Mouse (Mus musculus): Measurements from ENCODE around the gene D6Ertd527e.
"Not testable (repeated sequence)": the region's sequence is repeated elsewhere in the genome, so short reads cannot be mapped to it uniquely, and the experiment has no call there.

Gene D6Ertd527e
- long read RNA-seq, experiment 1: 0 reads
- long read RNA-seq, experiment 2: 0 reads

- intact Hi-C loops (cut with DNase I): loop anchor here (5.0 to 10.0 kb wide), 2 partner anchors 141 to 283 kb away; partner anchors contain the start of gene Gkn3
Measured at GRCm38 (mm10) chr6:87104123-87104796, at the start of gene D6Ertd527e. Gene D6Ertd527e, plus strand, starts transcription at chr6:87104746.

- intact Hi-C loops (cut with DNase I): no loop called here
Measured at GRCm38 (mm10) chr6:87059754-87060153, 44.8 kb upstream of the D6Ertd527e start.

- intact Hi-C loops (cut with DNase I): no loop called here
Measured at GRCm38 (mm10) chr6:87063586-87063985, 41.0 kb upstream of the D6Ertd527e start.

- intact Hi-C loops (cut with DNase I): no loop called here
Measured at GRCm38 (mm10) chr6:87068209-87068608, 36.3 kb upstream of the D6Ertd527e start.

GRCm38 (mm10) chr6:87069195-87069900, 35.2 kb upstream of the D6Ertd527e start:
- intact Hi-C loops (cut with DNase I): no loop called here

- intact Hi-C loops (cut with DNase I): no loop called here
Measured at GRCm38 (mm10) chr6:87070641-87071040, 33.9 kb upstream of the D6Ertd527e start.

GRCm38 (mm10) chr6:87072759-87073158, 31.8 kb upstream of the D6Ertd527e start:
- intact Hi-C loops (cut with DNase I): no loop called here

- intact Hi-C loops (cut with DNase I): no loop called here
Measured at GRCm38 (mm10) chr6:87075092-87075685, 29.4 kb upstream of the D6Ertd527e start.

GRCm38 (mm10) chr6:87079457-87079856, 25.1 kb upstream of the D6Ertd527e start:
- intact Hi-C loops (cut with DNase I): no loop called here

GRCm38 (mm10) chr6:87085026-87085425, 19.5 kb upstream of the D6Ertd527e start:
- intact Hi-C loops (cut with DNase I): no loop called here

GRCm38 (mm10) chr6:87088356-87088755, 16.2 kb upstream of the D6Ertd527e start:
- intact Hi-C loops (cut with DNase I): no loop called here

- intact Hi-C loops (cut with DNase I): no loop called here
Measured at GRCm38 (mm10) chr6:87090877-87091276, 13.7 kb upstream of the D6Ertd527e start.

GRCm38 (mm10) chr6:87092476-87092875, 12.1 kb upstream of the D6Ertd527e start:
- intact Hi-C loops (cut with DNase I): no loop called here

GRCm38 (mm10) chr6:87093631-87094030, 10.9 kb upstream of the D6Ertd527e start:
- intact Hi-C loops (cut with DNase I): not testable (repeated sequence)

GRCm38 (mm10) chr6:87099261-87099660, 5.3 kb upstream of the D6Ertd527e start:
- intact Hi-C loops (cut with DNase I): no loop called here

GRCm38 (mm10) chr6:87099671-87100296, 4.8 kb upstream of the D6Ertd527e start:
- intact Hi-C loops (cut with DNase I): loop anchor here (2.0 to 10.0 kb wide), 3 partner anchors 145 to 288 kb away; partner anchors contain the start of genes Antxr1 and Gkn3

- intact Hi-C loops (cut with DNase I): loop anchor here (1.0 to 10.0 kb wide), 4 partner anchors 144 to 287 kb away; partner anchors contain the start of genes Antxr1 and Gkn3
Measured at GRCm38 (mm10) chr6:87100297-87101020, 4.1 kb upstream of the D6Ertd527e start.

GRCm38 (mm10) chr6:87101281-87101954, 3.1 kb upstream of the D6Ertd527e start:
- intact Hi-C loops (cut with DNase I): loop anchor here (1.0 to 10.0 kb wide), 4 partner anchors 143 to 286 kb away; partner anchors contain the start of genes Antxr1 and Gkn3

- intact Hi-C loops (cut with DNase I): loop anchor here (1.0 to 10.0 kb wide), 4 partner anchors 143 to 285 kb away; partner anchors contain the start of genes Antxr1 and Gkn3
Measured at GRCm38 (mm10) chr6:87101955-87102353, 2.6 kb upstream of the D6Ertd527e start.

GRCm38 (mm10) chr6:87102421-87102911, 2.1 kb upstream of the D6Ertd527e start:
- intact Hi-C loops (cut with DNase I): loop anchor here (5.0 to 10.0 kb wide), 2 partner anchors 142 to 285 kb away; partner anchors contain the start of gene Gkn3
